Mouse (Mus musculus) MEL (cell line): ENCODE data around the gene Tmpo. TPM values are rescaled to one million over a fixed set of nuclear protein-coding genes. Genes with fewer than 3 reads are reported as not detected.
A peak's percentile ranks its signal among the peaks of the same experiment; 100 is the strongest.

Experiments used
- DNase-seq: peaks from one replicate; pipeline ENCODE4 v3.0.0; 2011; ENCODE audit warnings: low read depth, low spot score
- H3K27ac ChIP-seq: 2 replicates; pipeline ENCODE4 v1.5.1; 2012; ENCODE audit warnings: low read depth, mild to moderate bottlenecking, control low read depth, low read length, moderate library complexity; ENCODE audit not compliant: control insufficient read depth
- H3K27me3 ChIP-seq, 2 experiments: fragments of 150-350 bp in 1 of 2; sonication (generic) in 1 of 2; 2 replicates each; pipeline ENCODE4 v1.6.1; 2012; ENCODE audit warnings: low read length in 2 of 2, mild to moderate bottlenecking in 2 of 2, improper control_type of control experiment in 1 of 2, moderate library complexity in 1 of 2; ENCODE audit not compliant: insufficient read depth in 2 of 2, control insufficient read depth in 1 of 2
- H3K36me3 ChIP-seq, 2 experiments: 2 replicates each; pipeline ENCODE4 v1.6.1; 2012 to 2014; ENCODE audit warnings: low read length in 2 of 2, improper control_type of control experiment in 1 of 2, inconsistent platforms in 1 of 2, mild to moderate bottlenecking in 1 of 2; ENCODE audit not compliant: insufficient read depth in 2 of 2, control insufficient read depth in 1 of 2
- H3K4me1 ChIP-seq, 2 experiments: fragments of 150-350 bp in 1 of 2; sonication (generic) in 1 of 2; 2 replicates each; pipeline ENCODE4 v1.6.1; 2012; ENCODE audit warnings: low read length in 2 of 2, improper control_type of control experiment in 1 of 2, mild to moderate bottlenecking in 1 of 2; ENCODE audit not compliant: insufficient read depth in 2 of 2, control insufficient read depth in 1 of 2
- H3K4me3 ChIP-seq, 2 experiments: fragments of 150-350 bp in 1 of 2; sonication (generic) in 1 of 2; 2 replicates each; pipeline ENCODE4 v1.5.1; 2012; ENCODE audit warnings: low read depth in 2 of 2, low read length in 2 of 2, mild to moderate bottlenecking in 2 of 2, moderate library complexity in 2 of 2, control low read depth in 1 of 2, improper control_type of control experiment in 1 of 2; ENCODE audit not compliant: control insufficient read depth in 1 of 2, insufficient read depth in 1 of 2
- H3K79me2 ChIP-seq: 2 replicates; pipeline ENCODE4 v1.6.1; 2012; ENCODE audit warnings: mild to moderate bottlenecking, low read length, moderate library complexity; ENCODE audit not compliant: control insufficient read depth, poor library complexity, insufficient read depth
- H3K9ac ChIP-seq: 2 replicates; pipeline ENCODE4 v1.6.1; 2012; ENCODE audit warnings: low read depth, mild to moderate bottlenecking, control low read depth, low read length, moderate library complexity; ENCODE audit not compliant: control insufficient read depth, poor library complexity, severe bottlenecking
- H3K9me3 ChIP-seq: fragments of 150-350 bp; sonication (generic); replicated peaks from 2 replicates; pipeline ENCODE4 v1.6.1; 2012; ENCODE audit warnings: mild to moderate bottlenecking, low read length, improper control_type of control experiment, moderate library complexity; ENCODE audit not compliant: insufficient read depth
- BHLHE40 ChIP-seq: IDR thresholded peaks from 2 replicates; pipeline ENCODE4 v1.6.1; 2012; ENCODE audit warnings: low read depth, mild to moderate bottlenecking, inconsistent platforms, low read length, improper control_type of control experiment, borderline replicate concordance
- CHD1 ChIP-seq: IDR thresholded peaks from 2 replicates; pipeline ENCODE4 v1.6.1; 2012; ENCODE audit warnings: low read depth, mild to moderate bottlenecking, inconsistent platforms, low read length, improper control_type of control experiment
- CHD2 ChIP-seq: IDR thresholded peaks from 2 replicates; pipeline ENCODE4 v1.6.1; 2011; ENCODE audit warnings: low read length, improper control_type of control experiment
- CTCF ChIP-seq, 3 experiments: IDR thresholded peaks in 2 of 3; conservative IDR thresholded peaks in 1 of 3; 2 replicates each; pipeline ENCODE4 v1.5.1; 2011 to 2012; ENCODE audit warnings: low read length in 3 of 3, low read depth in 2 of 3, mild to moderate bottlenecking in 2 of 3, improper control_type of control experiment in 1 of 3, inconsistent platforms in 1 of 3, mixed read lengths in 1 of 3, moderate library complexity in 1 of 3; ENCODE audit not compliant: control insufficient read depth in 1 of 3, insufficient read depth in 1 of 3, poor library complexity in 1 of 3, severe bottlenecking in 1 of 3
- E2F4 ChIP-seq: IDR thresholded peaks from 2 replicates; pipeline ENCODE4 v1.6.1; 2011; ENCODE audit warnings: low read depth, low read length, improper control_type of control experiment, borderline replicate concordance
- ELF1 ChIP-seq: IDR thresholded peaks from 2 replicates; pipeline ENCODE4 v1.6.1; 2014; ENCODE audit warnings: low read depth, mild to moderate bottlenecking, inconsistent platforms, low read length, improper control_type of control experiment, moderate library complexity
- EP300 ChIP-seq, 2 experiments: IDR thresholded peaks; 2 replicates each; pipeline ENCODE4 v1.6.1; 2011; ENCODE audit warnings: improper control_type of control experiment in 2 of 2, low read length in 2 of 2, low read depth in 1 of 2, mild to moderate bottlenecking in 1 of 2
- ETS1 ChIP-seq: IDR thresholded peaks from 2 replicates; pipeline ENCODE4 v1.6.1; 2012; ENCODE audit warnings: low read depth, mild to moderate bottlenecking, inconsistent platforms, low read length, improper control_type of control experiment, moderate library complexity
- GABPA ChIP-seq: IDR thresholded peaks from 2 replicates; pipeline ENCODE4 v1.6.1; 2012; ENCODE audit warnings: low read depth, mild to moderate bottlenecking, inconsistent platforms, low read length, improper control_type of control experiment, moderate library complexity
- GATA1 ChIP-seq: IDR thresholded peaks from 2 replicates; pipeline ENCODE4 v1.6.1; 2011; ENCODE audit warnings: low read depth, low read length, improper control_type of control experiment
- HCFC1 ChIP-seq: IDR thresholded peaks from 2 replicates; pipeline ENCODE4 v1.6.1; 2012; ENCODE audit warnings: low read depth, mild to moderate bottlenecking, inconsistent platforms, low read length, improper control_type of control experiment, moderate library complexity
- JUND ChIP-seq: IDR thresholded peaks from 2 replicates; pipeline ENCODE4 v1.6.1; 2011; ENCODE audit warnings: low read depth, mild to moderate bottlenecking, improper control_type of control experiment, low read length
- KAT2A ChIP-seq: conservative IDR thresholded peaks from 2 replicates; pipeline ENCODE4 v1.6.1; 2012; ENCODE audit warnings: low read depth, low read length, improper control_type of control experiment, inconsistent platforms
- MAFK ChIP-seq: IDR thresholded peaks from 2 replicates; pipeline ENCODE4 v1.6.1; 2011; ENCODE audit warnings: low read depth, mild to moderate bottlenecking, low read length, improper control_type of control experiment, borderline replicate concordance
- MEF2A ChIP-seq: IDR thresholded peaks from 2 replicates; pipeline ENCODE4 v1.6.1; 2014; ENCODE audit warnings: low read depth, mild to moderate bottlenecking, inconsistent platforms, low read length, improper control_type of control experiment; ENCODE audit not compliant: poor library complexity, insufficient replicate concordance, severe bottlenecking; ENCODE audit errors: extremely low read depth
- MXI1 ChIP-seq: IDR thresholded peaks from 2 replicates; pipeline ENCODE4 v1.6.1; 2011; ENCODE audit warnings: mild to moderate bottlenecking, low read depth, low read length, improper control_type of control experiment
- MYB ChIP-seq: IDR thresholded peaks from 2 replicates; pipeline ENCODE4 v1.6.1; 2011; ENCODE audit warnings: mild to moderate bottlenecking, low read depth, low read length, improper control_type of control experiment
- MYC ChIP-seq: IDR thresholded peaks from 2 replicates; pipeline ENCODE4 v1.6.1; 2011; ENCODE audit warnings: low read depth, mild to moderate bottlenecking, low read length, improper control_type of control experiment, moderate library complexity
- NELFE ChIP-seq: IDR thresholded peaks from 2 replicates; pipeline ENCODE4 v1.6.1; 2011; ENCODE audit warnings: low read depth, low read length, improper control_type of control experiment
- NRF1 ChIP-seq: IDR thresholded peaks from 2 replicates; pipeline ENCODE4 v1.6.1; 2014; ENCODE audit warnings: low read depth, mild to moderate bottlenecking, inconsistent platforms, low read length, improper control_type of control experiment, moderate library complexity; ENCODE audit not compliant: poor library complexity, insufficient read depth, severe bottlenecking
- POLR2A ChIP-seq, 2 experiments: IDR thresholded peaks; 2 replicates each; pipeline ENCODE4 v1.6.1; 2011 to 2012; ENCODE audit warnings: low read length in 2 of 2, mild to moderate bottlenecking in 2 of 2, control low read depth in 1 of 2, improper control_type of control experiment in 1 of 2, low read depth in 1 of 2, moderate library complexity in 1 of 2; ENCODE audit not compliant: control insufficient read depth in 1 of 2, insufficient read depth in 1 of 2, poor library complexity in 1 of 2
- POLR2AphosphoS2 ChIP-seq: IDR thresholded peaks from 2 replicates; pipeline ENCODE4 v1.6.1; 2011; ENCODE audit warnings: low read length, improper control_type of control experiment
- POLR2AphosphoS5 ChIP-seq: IDR thresholded peaks from 2 replicates; pipeline ENCODE4 v1.6.1; 2012; ENCODE audit warnings: low read depth, borderline replicate concordance, mild to moderate bottlenecking, inconsistent platforms, low read length, moderate library complexity, mixed read lengths
- RAD21 ChIP-seq: IDR thresholded peaks from 2 replicates; pipeline ENCODE4 v1.6.1; 2011; ENCODE audit warnings: mild to moderate bottlenecking, low read depth, low read length, improper control_type of control experiment
- RCOR1 ChIP-seq: IDR thresholded peaks from 2 replicates; pipeline ENCODE4 v1.6.1; 2012; ENCODE audit warnings: low read depth, mild to moderate bottlenecking, inconsistent platforms, low read length, improper control_type of control experiment
- SIN3A ChIP-seq: IDR thresholded peaks from 2 replicates; pipeline ENCODE4 v1.6.1; 2012; ENCODE audit warnings: low read length, improper control_type of control experiment, inconsistent platforms
- SMC3 ChIP-seq: IDR thresholded peaks from 2 replicates; pipeline ENCODE4 v1.6.1; 2011; ENCODE audit warnings: low read depth, low read length, improper control_type of control experiment
- TAL1 ChIP-seq: IDR thresholded peaks from 2 replicates; pipeline ENCODE4 v1.6.1; 2012; ENCODE audit warnings: mild to moderate bottlenecking, inconsistent platforms, low read length, moderate library complexity, mixed read lengths
- TBP ChIP-seq: IDR thresholded peaks from 2 replicates; pipeline ENCODE4 v1.8.0; 2011; ENCODE audit warnings: low read depth, low read length, improper control_type of control experiment
- UBTF ChIP-seq: IDR thresholded peaks from 2 replicates; pipeline ENCODE4 v1.6.1; 2012; ENCODE audit warnings: low read depth, mild to moderate bottlenecking, inconsistent platforms, low read length, improper control_type of control experiment, moderate library complexity, borderline replicate concordance; ENCODE audit not compliant: insufficient read depth
- USF1 ChIP-seq: IDR thresholded peaks from 2 replicates; pipeline ENCODE4 v1.6.1; 2014; ENCODE audit warnings: low read depth, mild to moderate bottlenecking, inconsistent platforms, low read length, improper control_type of control experiment, moderate library complexity
- USF2 ChIP-seq, 2 experiments: IDR thresholded peaks; 2 replicates each; pipeline ENCODE4 v1.6.1; 2011 to 2012; ENCODE audit warnings: improper control_type of control experiment in 2 of 2, low read length in 2 of 2, borderline replicate concordance in 1 of 2, inconsistent platforms in 1 of 2, low read depth in 1 of 2, mild to moderate bottlenecking in 1 of 2; ENCODE audit not compliant: insufficient read depth in 1 of 2
- ZC3H11A ChIP-seq: IDR thresholded peaks from 2 replicates; pipeline ENCODE4 v1.6.1; 2012; ENCODE audit warnings: low read depth, mild to moderate bottlenecking, inconsistent platforms, low read length, improper control_type of control experiment
- ZKSCAN1 ChIP-seq: IDR thresholded peaks from 2 replicates; pipeline ENCODE4 v1.6.1; 2012; ENCODE audit warnings: low read depth, mild to moderate bottlenecking, inconsistent platforms, low read length, improper control_type of control experiment, moderate library complexity
- ZMIZ1 ChIP-seq: IDR thresholded peaks from 2 replicates; pipeline ENCODE4 v1.6.1; 2012; ENCODE audit warnings: low read depth, mild to moderate bottlenecking, inconsistent platforms, low read length, improper control_type of control experiment, moderate library complexity
- ZNF384 ChIP-seq: IDR thresholded peaks from 2 replicates; pipeline ENCODE4 v1.6.1; 2012; ENCODE audit warnings: low read depth, mild to moderate bottlenecking, inconsistent platforms, low read length, improper control_type of control experiment
- polyA plus RNA-seq, 2 experiments: library from polyadenylated mRNA; stranded (reverse) in 1 of 2; unstranded in 1 of 2; fragments of >175 nt in 1 of 2; fragments of >200 nt in 1 of 2; gene quantifications; 2 replicates each; pipeline versions ENCODE4 v1.2.1 to v1.2.4; 2012; ENCODE audit warnings: low replicate concordance in 2 of 2, low read depth in 1 of 2; ENCODE audit not compliant: insufficient read length in 2 of 2, insufficient read depth in 1 of 2, missing spikeins in 1 of 2
- total RNA-seq: library from RNA; depleted of rRNA; stranded (reverse); fragments of 300-350 nt; gene quantifications from 2 replicates; pipeline ENCODE4 v1.2.3, GENCODE M21; 2012

Gene Tmpo
- total and polyA plus RNA-seq, 3 experiments = 211 to 219 (median 215) TPM

DNA sequence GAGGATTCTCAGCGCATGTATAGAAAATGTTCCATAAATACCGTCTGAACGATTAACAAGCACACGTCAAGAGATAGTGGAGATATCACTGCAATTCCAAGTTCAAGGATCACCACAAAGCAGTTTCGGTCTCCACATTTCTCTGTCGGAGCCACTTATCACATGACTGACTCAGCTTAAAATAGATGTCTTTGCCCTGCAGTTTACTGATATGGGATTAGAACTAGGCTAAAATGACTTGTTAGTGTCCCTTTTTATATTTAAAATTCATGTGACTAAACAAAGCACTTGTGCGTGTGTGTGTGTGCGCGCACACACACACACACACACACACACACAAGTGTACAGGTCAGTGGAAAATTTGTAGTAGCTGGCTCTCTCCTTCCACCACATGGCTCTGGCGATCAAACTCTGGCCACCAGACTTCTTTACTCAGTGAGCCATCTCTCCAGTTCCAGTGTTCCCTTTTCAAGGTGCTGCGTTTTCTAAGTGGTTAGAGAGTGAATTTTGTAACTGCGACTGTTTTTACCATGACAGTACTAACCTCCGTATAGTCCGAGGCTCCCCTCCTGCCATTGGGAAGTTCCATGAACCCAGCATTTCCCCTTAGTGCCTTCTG, 41.9 kb downstream of the Tmpo start:
- Histone ChIP-seq H3K9ac (peak overlapping the region; percentile 50), H3K27ac (peak overlapping the region; percentile 78), H3K4me3 (peak overlapping the region; percentile 40 to 44), H3K79me2 (no peaks in the 10 kb centered on the region; the same call in 1 of the 2 replicates), H3K36me3 (peaks cover 0 to 4% of the 10 kb centered on the region in 2 experiments; a peak in 1 of 4 replicates), H3K9me3 (no peaks in the 10 kb centered on the region), H3K4me1 (peaks cover 0 to 11% of the 10 kb centered on the region in 2 experiments; a peak in 1 of 4 replicates), H3K27me3 (no peaks in the 10 kb centered on the region)
- peak; percentile 77 for DNase-seq
- TF ChIP-seq ELF1 = no peak
- TF ChIP-seq POLR2AphosphoS2 = no peak
- TF ChIP-seq POLR2AphosphoS5 = no peak
- no peak for TF ChIP-seq KAT2A
- peak; percentile 75 for TF ChIP-seq MXI1
- TF ChIP-seq GABPA = no peak
- TF ChIP-seq RAD21 = no peak
- 0 out of 2 replicates have a peak, but pooled peaks have one; percentile 45 for TF ChIP-seq CHD1
- peak; percentile 63; the same call in 1 of the 2 replicates for TF ChIP-seq GATA1
- peak; percentile 76; the same call in 1 of the 2 replicates for TF ChIP-seq BHLHE40
- TF ChIP-seq MYC = peak; percentile 78
- peak; percentile 45; the same call in 1 of the 2 replicates for TF ChIP-seq HCFC1
- TF ChIP-seq RCOR1 = peak; percentile 47; the same call in 1 of the 2 replicates
- TF ChIP-seq MYB = no peak
- TF ChIP-seq TAL1 = peak; percentile 57
- no peak for TF ChIP-seq CHD2
- peak; percentile 70 for TF ChIP-seq ETS1
- TF ChIP-seq EP300 (IDR thresholded peaks at IDR 0.05; ENCODE audit: low read depth in 1 of 2, low read length in 2 of 2) = peak; percentile 40 to 62; a peak in 2 of 4 replicates
- TF ChIP-seq POLR2A (IDR thresholded peaks at IDR 0.05; ENCODE audit: control insufficient read depth in 1 of 2, insufficient read depth in 1 of 2, low read depth in 1 of 2, low read length in 2 of 2, poor library complexity in 1 of 2) = no peak
- TF ChIP-seq USF1 = peak; percentile 83
- TF ChIP-seq ZKSCAN1 = no peak
- no peak for TF ChIP-seq UBTF
- TF ChIP-seq MAFK = peak; percentile 24; the same call in 1 of the 2 replicates
- no peak for TF ChIP-seq JUND
- TF ChIP-seq ZNF384 = no peak
- TF ChIP-seq ZMIZ1 = peak; percentile 21; the same call in 1 of the 2 replicates
- TF ChIP-seq E2F4 = no peak
- TF ChIP-seq NELFE = no peak; the same call in 1 of the 2 replicates
- no peak for TF ChIP-seq ZC3H11A
- TF ChIP-seq NRF1 = peak; percentile 54; the same call in 1 of the 2 replicates
- TF ChIP-seq SMC3 = no peak
- peak; percentile 75 for TF ChIP-seq SIN3A
- TF ChIP-seq CTCF (IDR thresholded peaks at IDR 0.05 in 2 of 3, conservative IDR thresholded peaks at IDR 0.05 in 1 of 3; ENCODE audit: control insufficient read depth in 1 of 3, insufficient read depth in 1 of 3, low read depth in 2 of 3, low read length in 3 of 3, poor library complexity in 1 of 3, severe bottlenecking in 1 of 3) = no peak
- TF ChIP-seq MEF2A = peak; percentile 90; the same call in 1 of the 2 replicates
- TF ChIP-seq USF2 (IDR thresholded peaks at IDR 0.05; ENCODE audit: borderline replicate concordance in 1 of 2, insufficient read depth in 1 of 2, low read depth in 1 of 2, low read length in 2 of 2) = no peak
- no peak for TF ChIP-seq TBP
